Mouse (Mus musculus) bone marrow macrophage, adult 2 months (primary cell): ENCODE measurements around the gene Sipa1.

ENCODE experiments used
- CTCF ChIP-seq: IDR thresholded peaks from 2 replicates; pipeline ENCODE4 v1.5.1; 2012; ENCODE audit warnings: low read depth, mild to moderate bottlenecking, low read length, moderate library complexity
- POLR2A ChIP-seq: IDR thresholded peaks from 2 replicates; pipeline ENCODE4 v1.6.1; 2012; ENCODE audit warnings: mild to moderate bottlenecking, low read depth, low read length, borderline replicate concordance

DNA sequence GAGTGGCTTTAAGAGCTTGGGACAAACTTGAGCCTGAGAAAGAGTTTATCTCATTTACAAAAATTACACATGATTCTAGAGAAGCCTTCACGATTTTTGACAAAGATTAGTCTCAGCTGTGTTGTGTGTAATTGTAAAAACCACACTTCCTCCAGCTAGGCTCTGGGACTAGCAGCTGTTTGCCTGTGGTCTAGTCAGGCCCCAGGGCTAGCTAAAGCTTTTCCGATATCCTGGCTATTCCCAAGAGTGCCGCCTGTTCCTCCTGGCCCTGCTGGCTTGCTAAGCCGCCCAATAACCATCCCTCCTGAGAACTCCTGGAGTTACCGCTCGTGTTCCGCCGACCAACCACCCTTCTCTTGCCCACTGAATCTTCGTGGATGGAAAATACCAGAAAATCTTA lies 31.4 kb downstream of the Sipa1 start:
- no peak for TF ChIP-seq POLR2A
- no peak for TF ChIP-seq CTCF
